Mouse (Mus musculus) limb, embryonic 14.5 days (tissue): ENCODE data around the gene Sec61a1. TPM values are rescaled to one million over a fixed set of nuclear protein-coding genes. Genes with fewer than 3 reads are reported as not detected.

Source experiments
- ATAC-seq: fragments of 200-750 bp; cut with Nextera tagmentation; 2 replicates; pipeline ENCODE4 v1.8.0; 2017; ENCODE audit warnings: low read depth, moderate number of reproducible peaks, moderate TSS enrichment; ENCODE audit not compliant: low FRiP score
- DNase-seq: peaks from one replicate; pipeline ENCODE4 v3.0.0-alpha.2; 2015; ENCODE audit warnings: low spot score
- H3K27ac ChIP-seq: fragments of 300-500 bp; sonication (generic); replicated peaks from 2 replicates; pipeline ENCODE4 v1.5.1; 2014; ENCODE audit warnings: low read depth, mild to moderate bottlenecking, low read length, moderate library complexity, mixed read lengths
- H3K27me3 ChIP-seq: fragments of 300-500 bp; sonication (generic); 2 replicates; pipeline ENCODE4 v1.6.1; 2014; ENCODE audit warnings: low read length, mixed read lengths; ENCODE audit not compliant: control insufficient read depth, insufficient read depth
- H3K36me3 ChIP-seq: fragments of 300-500 bp; sonication (generic); 2 replicates; pipeline ENCODE4 v1.6.1; 2014; ENCODE audit warnings: mild to moderate bottlenecking, low read length, moderate library complexity, mixed read lengths; ENCODE audit not compliant: control insufficient read depth, insufficient read depth
- H3K4me1 ChIP-seq: fragments of 300-500 bp; sonication (generic); 2 replicates; pipeline ENCODE4 v1.6.1; 2014; ENCODE audit warnings: antibody characterized with exemption, low read length, mixed read lengths; ENCODE audit not compliant: control insufficient read depth, insufficient read depth
- H3K4me2 ChIP-seq: fragments of 300-500 bp; sonication (generic); replicated peaks from 2 replicates; pipeline ENCODE4 v1.6.1; 2014; ENCODE audit warnings: low read depth, mild to moderate bottlenecking, low read length, moderate library complexity; ENCODE audit not compliant: severe bottlenecking
- H3K4me3 ChIP-seq: fragments of 300-500 bp; sonication (generic); replicated peaks from 2 replicates; pipeline ENCODE4 v1.5.1; 2014; ENCODE audit warnings: low read length
- H3K9ac ChIP-seq: fragments of 300-500 bp; sonication (generic); 2 replicates; pipeline ENCODE4 v1.6.1; 2014; ENCODE audit warnings: mild to moderate bottlenecking, low read depth, low read length, moderate library complexity; ENCODE audit not compliant: severe bottlenecking
- H3K9me3 ChIP-seq: fragments of 300-500 bp; sonication (generic); 2 replicates; pipeline ENCODE4 v1.6.1; 2016; ENCODE audit warnings: low read length; ENCODE audit not compliant: control insufficient read depth
- POLR2A ChIP-seq: fragments of 200-500 bp; IDR thresholded peaks from 2 replicates; pipeline ENCODE4 v1.8.0; 2012; ENCODE audit warnings: inconsistent platforms, mild to moderate bottlenecking, moderate library complexity, borderline replicate concordance; ENCODE audit not compliant: insufficient read depth, insufficient read length; ENCODE audit errors: extremely low read depth
- WGBS: fragments of 180-500 bp; shearing (Covaris S2); extraction: QIAGEN DNeasy Blood & Tissue Kit; methylation state at CpG from one replicate; pipeline ENCODE4 v1.1.7; 2014; 5-methylcytosine and 5-hydroxymethylcytosine counted together
- polyA plus RNA-seq, 2 experiments: library from polyadenylated mRNA; depleted of rRNA in 1 of 2; stranded (reverse) in 1 of 2; unstranded in 1 of 2; fragments of >200 nt; fragmentation: Nextera tagmentation in 1 of 2; extraction: Ambion mirVana in 1 of 2; gene quantifications; 2 replicates each; pipeline versions ENCODE4 v1.2.1 to v1.2.3; 2012 to 2014

Gene Sec61a1
- polyA plus RNA-seq, 2 experiments: 254 to 273 TPM

- Histone ChIP-seq H3K4me3 (no peak overlapping the region), H3K4me1 (no peaks in the 10 kb centered on the region), H3K27ac (no peak overlapping the region), H3K9me3 (no peaks in the 10 kb centered on the region), H3K27me3 (0 out of 2 replicates have a peak, but pooled peaks cover 7% of the 10 kb centered on the region), H3K4me2 (no peak overlapping the region), H3K36me3 (no peaks in the 10 kb centered on the region), H3K9ac (no peak overlapping the region)
- 34% methylated on average over 10 of the region's 10 CpGs for WGBS
- DNase-seq (no peak), ATAC-seq (no peak)
- no peak for TF ChIP-seq POLR2A
Measured at GRCm38 (mm10) chr6:88545397-88545790, 26.7 kb upstream of the Sec61a1 start.

- H3K9me3 ChIP-seq: no peaks in the 10 kb centered on the region
- H3K4me1 ChIP-seq: no peaks in the 10 kb centered on the region
- DNase-seq: no peak
- H3K27ac ChIP-seq: no peak overlapping the region
- 57% methylated on average over 11 of the region's 11 CpGs for WGBS
- H3K36me3 ChIP-seq: no peaks in the 10 kb centered on the region
- H3K9ac ChIP-seq: no peak overlapping the region
- no peak overlapping the region for H3K4me2 ChIP-seq
- ATAC-seq: no peak
- H3K27me3 ChIP-seq: 0 out of 2 replicates have a peak, but pooled peaks cover 7% of the 10 kb centered on the region
- TF ChIP-seq POLR2A: no peak
- no peak overlapping the region for H3K4me3 ChIP-seq
Measured at GRCm38 (mm10) chr6:88544644-88545396, 26.1 kb upstream of the Sec61a1 start.

GRCm38 (mm10) chr6:88544241-88544640 is 25.5 kb upstream of the Sec61a1 start:
- no peak for TF ChIP-seq POLR2A
- H3K36me3 ChIP-seq: no peaks in the 10 kb centered on the region
- no peak overlapping the region for H3K9ac ChIP-seq
- H3K9me3 ChIP-seq: no peaks in the 10 kb centered on the region
- DNase-seq (no peak), ATAC-seq (no peak)
- 0 out of 2 replicates have a peak, but pooled peaks cover 7% of the 10 kb centered on the region for H3K27me3 ChIP-seq
- no peak overlapping the region for H3K4me3 ChIP-seq
- no peak overlapping the region for H3K27ac ChIP-seq
- H3K4me2 ChIP-seq: no peak overlapping the region
- WGBS: 75% methylated on average over 3 of the region's 3 CpGs
- H3K4me1 ChIP-seq: no peaks in the 10 kb centered on the region

- Histone ChIP-seq H3K27ac (no peak overlapping the region), H3K4me2 (no peak overlapping the region), H3K4me3 (no peak overlapping the region), H3K27me3 (no peaks in the 10 kb centered on the region), H3K9ac (no peak overlapping the region), H3K36me3 (no peaks in the 10 kb centered on the region), H3K4me1 (no peaks in the 10 kb centered on the region), H3K9me3 (no peaks in the 10 kb centered on the region)
- ATAC-seq: no peak
- 73% methylated on average over 2 of the region's 2 CpGs for WGBS
- no peak for DNase-seq
- no peak for TF ChIP-seq POLR2A
Measured at GRCm38 (mm10) chr6:88540093-88540755, 21.5 kb upstream of the Sec61a1 start.

GRCm38 (mm10) chr6:88530306-88530705 is 11.6 kb upstream of the Sec61a1 start:
- no peak overlapping the region for H3K27ac ChIP-seq
- no peak for ATAC-seq
- no peaks in the 10 kb centered on the region for H3K9me3 ChIP-seq
- H3K9ac ChIP-seq: no peak overlapping the region
- H3K4me1 ChIP-seq: no peaks in the 10 kb centered on the region
- DNase-seq: no peak
- no peaks in the 10 kb centered on the region for H3K27me3 ChIP-seq
- no peak for TF ChIP-seq POLR2A
- no peaks in the 10 kb centered on the region for H3K36me3 ChIP-seq
- no peak overlapping the region for H3K4me2 ChIP-seq
- H3K4me3 ChIP-seq: no peak overlapping the region
